Mouse (Mus musculus): Measurements from ENCODE around the gene Asprv1. TPM values are rescaled to one million over a fixed set of nuclear protein-coding genes. Genes with fewer than 3 reads are reported as not detected.

Asprv1 gene
- total RNA-seq, 2 experiments from 2014 or later, result 1.5 to 1.7 TPM

DNA sequence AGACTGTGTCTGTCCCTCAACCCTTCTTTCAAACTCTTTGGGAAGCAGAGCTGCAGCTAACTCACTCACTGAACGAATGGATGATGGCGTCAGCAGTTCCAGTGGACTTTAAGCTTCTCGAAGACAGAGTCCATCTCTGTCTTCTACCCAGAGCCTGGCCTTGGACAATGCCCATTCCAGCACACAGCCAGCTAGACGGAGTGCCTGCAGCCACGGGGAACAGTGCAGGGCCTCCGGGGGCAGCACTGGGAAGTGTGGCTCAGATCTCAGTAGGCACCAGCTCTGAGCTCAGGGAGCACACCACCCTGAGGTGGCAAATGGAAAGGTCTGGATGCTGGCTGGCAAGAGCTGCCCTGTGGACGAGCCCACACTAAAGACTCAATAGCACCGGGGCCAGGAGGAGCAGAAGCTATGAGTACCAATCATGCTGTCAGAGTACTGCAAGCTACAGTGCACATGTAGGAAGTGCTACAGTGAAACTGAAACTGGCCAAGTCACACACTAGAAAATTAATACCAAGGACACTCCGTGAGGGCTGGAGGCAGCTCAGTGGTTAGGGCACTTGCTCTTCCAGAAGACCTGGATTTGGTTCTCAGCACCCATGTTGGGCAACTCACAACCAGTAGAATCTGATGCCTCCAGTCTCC is 26.4 kb downstream of the Asprv1 start:
- intact Hi-C loops (cut with DNase I), result no loop called here

DNA sequence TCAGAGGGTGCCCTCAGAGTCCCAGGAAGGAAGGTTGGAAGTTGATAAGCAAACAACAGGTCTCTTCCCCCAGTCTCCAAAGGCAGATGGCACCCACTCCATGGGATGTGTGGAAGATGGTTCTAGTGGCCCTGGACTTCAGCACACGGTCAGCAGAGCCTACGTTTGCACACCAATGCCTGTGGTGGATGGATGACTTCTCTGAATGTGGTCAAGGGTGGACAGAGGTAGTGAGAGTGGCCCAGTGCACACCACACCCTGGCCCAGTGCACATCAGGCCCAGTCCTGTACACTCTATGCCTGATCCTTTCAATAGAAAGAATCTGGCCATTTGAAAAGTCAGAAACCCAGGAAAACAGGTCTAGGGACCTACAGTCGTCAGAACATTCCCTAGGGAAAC is 30.5 kb downstream of the Asprv1 start:
- intact Hi-C loops (cut with DNase I), result no loop called here

More for the DNA sequence above, 26.4 kb downstream of the Asprv1 start:
- DNase-seq (ENCODE audit: low spot score in 2 of 2), result no peak

DNA sequence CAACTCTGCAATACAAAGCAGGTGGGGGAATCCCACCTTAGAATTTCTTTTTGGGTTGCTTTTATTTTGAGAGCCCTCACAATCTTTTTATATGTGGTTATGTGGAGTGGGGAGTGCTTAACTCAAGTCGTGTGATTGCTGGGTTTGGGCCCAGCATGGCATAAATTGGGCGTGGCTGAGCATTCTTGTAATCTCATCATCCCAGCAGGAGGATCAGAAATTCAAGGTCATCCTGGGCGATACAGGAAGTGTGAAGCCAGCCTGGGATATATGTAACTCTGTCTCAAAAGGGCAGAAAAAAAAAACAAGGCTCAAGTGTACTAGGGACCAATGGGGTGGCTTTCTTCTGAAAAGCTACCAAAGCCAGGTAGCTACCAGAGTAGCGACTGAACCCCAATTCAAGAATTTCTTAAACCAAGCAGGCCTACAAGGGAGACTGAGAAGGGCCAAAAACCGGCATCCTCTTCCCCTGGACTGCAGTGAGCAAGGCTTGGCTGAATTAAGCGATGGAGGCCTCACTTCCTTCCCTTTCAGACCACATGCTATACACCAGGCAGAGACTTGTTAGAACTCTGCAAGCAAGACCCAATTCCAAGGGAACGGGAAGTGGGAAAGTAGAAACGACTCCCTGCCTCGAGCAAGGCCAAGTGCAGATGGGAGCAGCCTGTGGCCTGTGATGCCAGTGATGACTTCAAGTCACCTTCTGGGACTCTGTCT is 32.4 kb downstream of the Asprv1 start:
- intact Hi-C loops (cut with DNase I), result loop anchor here (10.0 kb wide), 1 partner anchor 226 kb away; the partner anchor contains the start of gene C87436
- no peak for DNase-seq (ENCODE audit: low spot score in 2 of 2)

More for the DNA sequence above, 30.5 kb downstream of the Asprv1 start:
- no peak for DNase-seq (ENCODE audit: low spot score in 2 of 2)

DNA sequence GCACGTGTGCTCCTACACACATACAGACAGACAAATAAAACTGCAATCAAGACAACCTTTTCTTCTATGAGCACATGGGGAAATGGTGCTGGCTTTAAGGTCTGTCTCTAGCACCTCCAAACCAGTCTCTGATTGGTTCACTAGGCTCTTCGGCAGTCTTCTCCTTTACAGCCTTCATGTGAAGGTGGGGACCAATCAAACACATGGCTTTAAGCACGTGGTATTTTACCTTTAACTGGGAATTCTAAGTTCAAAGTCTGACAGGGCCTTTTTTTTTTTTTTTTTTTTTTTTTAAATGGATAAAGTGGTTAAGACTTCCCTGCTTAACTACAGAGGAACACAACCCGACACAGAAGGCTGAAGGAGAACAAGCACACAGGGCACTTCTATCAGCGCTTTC is 37.1 kb downstream of the Asprv1 start:
- no peak for DNase-seq (ENCODE audit: low spot score in 2 of 2)
- intact Hi-C loops (cut with DNase I), result loop anchor here (5.0 to 10.0 kb wide), 2 partner anchors 193 to 230 kb away; partner anchors contain the start of gene C87436

DNA sequence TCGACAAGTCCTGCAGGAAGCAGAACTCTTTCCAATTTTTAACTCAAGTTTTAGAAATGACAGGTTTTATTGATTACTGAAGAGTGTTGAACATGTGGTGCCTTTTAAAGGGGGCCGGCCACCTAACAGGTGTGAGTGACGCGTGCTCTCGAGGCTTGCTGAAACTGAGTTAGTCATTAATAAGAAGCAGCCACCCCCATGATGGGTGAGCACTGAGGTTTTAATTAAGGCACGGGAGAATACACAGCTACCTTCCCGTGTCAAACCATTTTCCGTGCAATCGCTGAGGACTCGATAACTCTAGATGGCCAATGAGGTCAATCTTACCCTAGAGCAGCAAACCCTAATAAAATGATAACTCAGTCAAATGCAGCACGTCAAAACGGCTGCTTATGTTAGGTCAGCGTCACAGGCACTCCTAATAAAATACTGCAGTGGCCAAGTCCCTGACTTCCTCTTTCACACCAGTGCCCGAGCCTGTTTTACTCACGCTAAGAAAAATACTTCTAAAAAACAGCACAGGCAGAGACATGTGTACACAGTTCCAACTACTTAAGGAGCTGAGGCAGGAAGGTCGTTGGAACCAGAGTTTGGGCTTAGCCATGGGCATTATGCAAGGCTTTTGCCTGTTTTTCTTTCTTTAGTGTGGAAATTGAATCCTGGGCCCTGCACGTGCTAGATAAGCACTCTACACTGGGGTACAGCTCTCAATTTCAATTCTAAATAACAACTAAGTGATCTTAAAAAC is 37.8 kb downstream of the Asprv1 start:
- intact Hi-C loops (cut with DNase I), result loop anchor here (5.0 to 10.0 kb wide), 2 partner anchors 193 to 231 kb away; partner anchors contain the start of gene C87436
- no peak for DNase-seq (ENCODE audit: low spot score in 2 of 2)

DNA sequence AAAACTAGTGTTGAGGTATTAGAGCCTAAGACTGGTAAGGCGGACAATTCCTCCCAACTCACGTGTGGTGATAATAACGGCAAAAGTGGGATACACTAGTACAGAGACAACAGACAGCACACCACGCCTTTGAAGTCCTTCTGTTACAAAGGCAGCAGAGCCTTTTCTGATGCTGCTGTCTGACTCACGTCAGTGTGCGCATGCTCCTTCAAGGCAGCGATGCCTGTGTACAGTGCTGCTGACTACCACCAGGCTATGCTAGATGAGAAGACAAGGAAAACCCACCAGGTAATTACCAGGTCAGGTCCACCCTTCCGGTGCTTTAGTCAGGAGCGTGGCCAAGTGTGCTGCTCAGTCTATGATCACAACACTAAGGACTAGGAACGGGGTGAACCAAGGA is 39.1 kb downstream of the Asprv1 start:
- DNase-seq (ENCODE audit: low spot score in 2 of 2), result no peak
- intact Hi-C loops (cut with DNase I), result loop anchor here (5.0 to 10.0 kb wide), 2 partner anchors 195 to 232 kb away; partner anchors contain the start of gene C87436

DNA sequence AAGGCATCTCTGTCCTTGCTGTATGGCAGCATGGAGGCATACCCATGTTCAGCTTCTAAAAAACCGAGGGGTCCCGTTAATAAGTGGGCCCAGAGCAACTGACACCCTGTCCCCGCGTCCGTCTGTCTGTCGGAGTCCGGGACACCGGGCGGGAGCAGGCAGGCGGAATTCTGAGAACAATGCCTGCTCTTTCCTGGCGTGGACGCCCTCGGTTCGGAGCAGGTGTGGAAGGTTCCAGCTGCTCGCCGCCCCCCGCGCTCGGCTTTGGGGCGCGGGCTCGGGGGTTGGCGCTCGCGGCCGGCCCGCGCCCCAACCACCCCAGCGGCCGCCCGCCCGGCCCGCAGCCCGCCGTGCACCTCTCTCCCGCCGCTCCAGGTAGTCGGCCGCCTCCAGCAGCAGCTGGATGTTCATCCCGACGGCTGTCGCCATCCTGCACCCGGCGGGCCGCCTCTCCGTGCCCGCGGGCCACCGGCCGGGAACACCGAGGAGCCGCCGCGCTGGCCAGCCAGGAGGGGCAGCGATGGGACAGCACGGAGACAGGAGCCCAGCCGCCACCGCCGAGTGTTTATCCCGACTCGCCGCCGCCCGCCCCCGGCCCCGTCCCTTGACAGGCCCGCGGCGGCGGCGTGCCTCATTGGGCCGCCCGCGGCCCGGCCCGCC is 40.7 kb downstream of the Asprv1 start, which contains the start of gene Mxd1:
TSS of gene Mxd1 (minus strand) at position 582 of the 660 bp plus-strand sequence.
- intact Hi-C loops (cut with DNase I), result loop anchor here (5.0 to 10.0 kb wide), 2 partner anchors 196 to 234 kb away; partner anchors contain the start of gene C87436
- no peak for DNase-seq (ENCODE audit: low spot score in 2 of 2)

DNA sequence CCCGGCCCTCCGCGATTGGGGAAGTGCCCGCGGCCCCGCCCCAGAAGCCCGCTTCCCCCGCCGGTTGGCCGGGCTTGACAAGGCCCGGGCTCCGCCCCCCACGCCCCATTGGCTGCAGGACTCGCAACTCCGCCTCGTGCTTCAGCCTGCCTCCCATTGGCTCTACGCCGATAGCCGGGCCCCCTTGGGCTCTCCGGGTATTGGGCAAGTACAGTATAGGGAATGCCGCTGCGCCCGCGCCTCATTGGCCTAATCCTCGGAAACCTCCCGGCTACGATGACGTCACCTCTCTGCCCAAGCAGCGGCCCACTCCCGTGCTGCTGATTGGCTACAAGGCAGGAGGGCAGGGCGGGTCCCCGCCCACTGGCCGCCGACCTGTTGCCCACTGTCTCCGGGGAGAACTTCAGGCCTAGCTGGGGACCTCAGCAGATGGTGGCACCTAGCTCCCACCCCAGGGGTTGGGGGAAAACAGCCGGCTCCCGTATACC is 41.3 kb downstream of the Asprv1 start:
- intact Hi-C loops (cut with DNase I), result loop anchor here (5.0 to 10.0 kb wide), 2 partner anchors 197 to 234 kb away; partner anchors contain the start of gene C87436
- peak; percentile 100 for DNase-seq (ENCODE audit: low spot score in 2 of 2)

DNA sequence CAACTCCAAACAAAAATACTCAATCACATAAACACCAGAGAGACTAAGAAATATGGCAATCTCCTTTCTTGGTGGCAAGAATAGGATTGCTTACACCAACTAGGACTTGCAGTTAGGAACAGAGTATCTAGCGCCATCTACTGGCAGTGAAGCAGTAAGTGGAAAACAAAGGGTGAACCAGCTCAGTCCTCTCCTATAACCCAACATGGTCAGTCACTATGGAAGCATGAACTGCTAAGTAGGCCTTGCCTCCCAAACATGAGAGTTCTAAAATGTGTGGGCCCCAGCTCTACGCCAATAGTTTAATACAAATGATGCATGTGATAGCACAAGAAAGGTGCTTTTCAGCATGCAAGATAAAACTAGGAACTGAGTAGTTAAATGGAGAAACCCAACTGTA is 42.9 kb downstream of the Asprv1 start:
- DNase-seq (ENCODE audit: low spot score in 2 of 2), result peak; percentile 76 to 88
- intact Hi-C loops (cut with DNase I), result loop anchor here (5.0 kb wide), 1 partner anchor 144 kb away; the partner anchor contains the start of gene Pcbp1

DNA sequence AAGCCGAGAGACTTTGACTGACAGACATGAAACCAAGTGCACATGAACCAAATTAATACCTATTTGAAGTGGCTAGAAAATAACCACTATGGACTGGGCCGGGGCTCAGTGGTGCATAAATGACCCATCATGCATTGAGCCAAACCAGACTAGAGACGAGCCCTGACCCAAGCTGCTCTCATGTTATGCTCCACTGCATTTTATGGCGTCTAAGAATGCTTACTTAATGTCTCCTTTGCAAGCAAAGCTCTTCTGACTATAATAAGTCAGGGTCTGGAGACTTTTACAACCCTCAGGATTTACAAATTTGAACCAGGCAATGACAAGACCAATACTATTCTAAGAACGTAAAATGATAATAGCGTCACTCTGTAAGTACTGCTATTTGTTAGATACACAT is 50.4 kb downstream of the Asprv1 start:
- intact Hi-C loops (cut with DNase I), result no loop called here
- DNase-seq (ENCODE audit: low spot score in 2 of 2), result no peak

Other genes starting within 250 kb of the Asprv1 start
- gene Pcyox1, start 231.0 kb upstream of the Asprv1 start, total RNA-seq (2021), result 100 to 1,000 TPM; 108 to 109 TPM
- 100 to 1,000 TPM; 106 to 107 TPM for gene Tia1, start 223.9 kb upstream of the Asprv1 start, total RNA-seq (2021)
- gene Gm44790, start 201.5 kb upstream of the Asprv1 start, total RNA-seq (2021), result under 1 TPM in 1 of 2 experiments, not detected in 1; 0.49 TPM
- 10 to 100 TPM; 13.7 to 14.3 TPM for gene C87436, start 189.8 kb upstream of the Asprv1 start, total RNA-seq (2021)
- gene Pcbp1, start 101.8 kb upstream of the Asprv1 start, total RNA-seq (2021), result 100 to 1,000 TPM; 182 to 190 TPM
- gene Mxd1, start 41.0 kb downstream of the Asprv1 start, total RNA-seq (2021), result 10 to 100 TPM; 21.5 to 21.6 TPM
- 10 to 100 TPM; 53.0 to 54.2 TPM for gene Snrnp27, start 56.4 kb downstream of the Asprv1 start, total RNA-seq (2021)
- 10 to 100 TPM; 32.6 to 34.0 TPM for gene Gmcl1, start 105.2 kb downstream of the Asprv1 start, total RNA-seq (2021)
- 1 to 10 TPM; 4.2 to 4.9 TPM for gene Anxa4, start 165.4 kb downstream of the Asprv1 start, total RNA-seq (2021)
- gene Aak1, start 221.4 kb downstream of the Asprv1 start, total RNA-seq (2021), result 100 to 1,000 TPM; 351 to 380 TPM

Measured in left cerebral cortex, postnatal 14 days (tissue).